Mouse (Mus musculus) embryonic facial prominence, embryonic 15.5 days (tissue): ENCODE data around the gene Palm3. TPM values are rescaled to one million over a fixed set of nuclear protein-coding genes. Genes with fewer than 3 reads are reported as not detected.
A peak's percentile ranks its signal among the peaks of the same experiment; 100 is the strongest.

Experiments used
- ATAC-seq: fragments of 200-750 bp; cut with Nextera tagmentation; 2 replicates; pipeline ENCODE4 v1.8.0; 2017; ENCODE audit warnings: low read depth, moderate TSS enrichment; ENCODE audit not compliant: insufficient number of reproducible peaks, low FRiP score, low TSS enrichment
- H3K27ac ChIP-seq: fragments of 300-500 bp; sonication (generic); replicated peaks from 2 replicates; pipeline ENCODE4 v1.5.1; 2015; ENCODE audit warnings: mild to moderate bottlenecking, inconsistent platforms
- H3K27me3 ChIP-seq: fragments of 300-500 bp; sonication (generic); 2 replicates; pipeline ENCODE4 v1.6.1; 2015; ENCODE audit warnings: inconsistent platforms
- H3K36me3 ChIP-seq: fragments of 300-500 bp; sonication (generic); 2 replicates; pipeline ENCODE4 v1.6.1; 2015; ENCODE audit warnings: mild to moderate bottlenecking, inconsistent platforms
- H3K4me1 ChIP-seq: fragments of 300-500 bp; sonication (generic); 2 replicates; pipeline ENCODE4 v1.6.1; 2015; ENCODE audit warnings: inconsistent platforms
- H3K4me2 ChIP-seq: fragments of 300-500 bp; sonication (generic); replicated peaks from 2 replicates; pipeline ENCODE4 v1.6.1; 2015; ENCODE audit warnings: mild to moderate bottlenecking, inconsistent platforms
- H3K4me3 ChIP-seq: fragments of 300-500 bp; sonication (generic); replicated peaks from 2 replicates; pipeline ENCODE4 v1.5.1; 2015; ENCODE audit warnings: mild to moderate bottlenecking, inconsistent platforms
- H3K9ac ChIP-seq: fragments of 300-500 bp; sonication (generic); 2 replicates; pipeline ENCODE4 v1.6.1; 2015; ENCODE audit warnings: inconsistent platforms
- H3K9me3 ChIP-seq: fragments of 300-500 bp; sonication (generic); replicated peaks from 2 replicates; pipeline ENCODE4 v1.6.1; 2016; ENCODE audit warnings: inconsistent platforms
- WGBS: fragments of 180-500 bp; shearing (Covaris S2); methylation state at CpG from one replicate; pipeline ENCODE4 v1.1.7; 2015; 5-methylcytosine and 5-hydroxymethylcytosine counted together
- polyA plus RNA-seq: library from polyadenylated mRNA; unstranded; fragments of >200 nt; fragmentation: Nextera tagmentation; extraction: Ambion mirVana; gene quantifications from 2 replicates; pipeline ENCODE4 v1.2.1, GENCODE M21; 2015

The Palm3 gene
- polyA plus RNA-seq, 1 experiment from 2014 or later, result 6.5 TPM

DNA sequence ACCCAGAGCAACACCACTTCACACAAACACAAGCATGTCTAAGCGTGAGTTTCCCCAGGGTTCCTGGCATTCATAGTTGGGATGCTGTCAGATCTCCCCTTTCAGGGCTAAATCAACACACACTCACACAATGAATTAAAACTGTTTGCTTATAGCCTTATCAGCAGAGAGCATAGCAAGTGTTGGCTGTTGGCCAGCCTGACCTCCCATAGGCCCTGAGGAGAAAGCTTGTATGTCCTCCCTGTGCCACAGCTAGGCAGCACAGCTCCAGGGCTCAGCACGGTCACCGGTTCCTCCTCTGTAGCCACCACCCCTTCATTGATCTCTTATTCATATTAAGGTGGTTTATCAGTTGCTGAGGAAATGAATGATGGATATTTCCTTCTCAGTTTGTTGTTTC lies 31.5 kb downstream of the Palm3 start:
- Histone ChIP-seq H3K4me2 (no peak overlapping the region), H3K4me1 (no peaks in the 10 kb centered on the region), H3K9me3 (no peaks in the 10 kb centered on the region), H3K9ac (no peak overlapping the region), H3K27me3 (no peaks in the 10 kb centered on the region), H3K36me3 (no peaks in the 10 kb centered on the region), H3K4me3 (no peak overlapping the region), H3K27ac (no peak overlapping the region)
- ATAC-seq, result no peak
- WGBS, result 74% methylated on average over 3 of the region's 3 CpGs

DNA sequence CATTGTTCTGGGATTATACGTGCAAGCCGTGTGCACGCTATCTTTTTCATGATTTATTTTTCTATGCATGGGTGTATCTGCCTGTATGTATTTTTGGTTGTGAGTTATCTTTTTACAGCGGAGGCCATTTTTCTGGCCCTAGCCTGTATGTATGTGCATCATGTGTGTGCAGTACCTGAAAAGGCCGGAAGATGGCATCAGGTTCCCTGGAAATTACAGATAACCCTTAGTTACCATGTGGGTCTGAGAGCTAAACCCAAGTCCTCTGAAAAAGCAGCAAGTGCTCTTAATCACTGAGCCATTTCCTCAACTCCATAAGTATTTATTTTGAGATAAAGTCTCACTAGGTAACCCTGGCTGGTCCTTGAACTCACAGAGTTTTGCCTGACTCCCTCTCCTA lies 32.0 kb downstream of the Palm3 start:
- no peak for ATAC-seq
- no peaks in the 10 kb centered on the region for H3K27me3 ChIP-seq
- no peaks in the 10 kb centered on the region for H3K9me3 ChIP-seq
- H3K36me3 ChIP-seq, result no peaks in the 10 kb centered on the region
- no peak overlapping the region for H3K4me3 ChIP-seq
- H3K4me2 ChIP-seq, result no peak overlapping the region
- no peak overlapping the region for H3K27ac ChIP-seq
- WGBS, result 94% methylated on average over 5 of the region's 5 CpGs
- no peaks in the 10 kb centered on the region for H3K4me1 ChIP-seq
- H3K9ac ChIP-seq, result no peak overlapping the region

DNA sequence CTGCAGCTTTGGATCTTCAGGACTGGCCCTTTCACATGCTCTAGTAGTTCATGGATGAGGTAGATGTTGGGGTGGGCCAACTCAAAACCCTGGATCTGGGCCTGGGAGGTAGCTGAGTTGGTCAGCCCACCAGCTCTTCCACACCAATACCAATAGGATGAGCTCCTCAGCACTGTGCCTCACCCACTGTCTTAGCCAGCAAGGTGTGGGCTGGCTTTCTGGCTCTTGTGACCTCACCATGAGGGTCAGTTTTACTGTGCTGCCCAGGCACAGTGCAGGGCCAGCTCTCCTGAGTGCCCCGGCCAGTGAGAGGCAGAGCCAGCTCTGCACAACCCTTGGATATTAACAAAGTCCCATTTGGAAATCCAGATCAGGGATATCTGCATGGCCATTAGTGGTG lies 36.6 kb downstream of the Palm3 start:
- Histone ChIP-seq H3K36me3 (no peaks in the 10 kb centered on the region), H3K4me2 (no peak overlapping the region), H3K27ac (no peak overlapping the region), H3K9ac (no peak overlapping the region), H3K9me3 (no peaks in the 10 kb centered on the region), H3K4me1 (no peaks in the 10 kb centered on the region), H3K4me3 (no peak overlapping the region), H3K27me3 (no peaks in the 10 kb centered on the region)
- no peak for ATAC-seq
- 91% methylated on average over 1 of the region's 1 CpGs for WGBS

DNA sequence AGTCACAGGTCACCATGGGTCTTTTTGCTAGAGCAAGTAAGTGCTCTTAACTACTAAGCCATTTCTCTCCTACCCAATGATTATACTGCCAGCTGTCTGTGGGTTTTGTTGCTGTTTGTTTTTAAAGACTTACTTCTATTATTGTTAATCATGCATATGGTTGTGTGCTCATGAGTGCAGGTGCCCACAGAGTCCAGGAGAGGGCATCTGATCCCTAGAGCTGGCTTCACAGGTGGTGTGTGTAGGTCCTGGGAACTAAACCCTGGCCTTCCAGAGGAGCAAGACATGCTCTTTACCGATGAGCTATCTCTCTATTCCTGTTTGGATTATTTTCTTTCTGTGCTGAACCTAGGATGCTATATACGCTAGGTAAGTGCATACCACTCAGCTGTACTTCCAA lies 38.0 kb downstream of the Palm3 start:
- ATAC-seq, result no peak
- H3K4me3 ChIP-seq, result no peak overlapping the region

DNA sequence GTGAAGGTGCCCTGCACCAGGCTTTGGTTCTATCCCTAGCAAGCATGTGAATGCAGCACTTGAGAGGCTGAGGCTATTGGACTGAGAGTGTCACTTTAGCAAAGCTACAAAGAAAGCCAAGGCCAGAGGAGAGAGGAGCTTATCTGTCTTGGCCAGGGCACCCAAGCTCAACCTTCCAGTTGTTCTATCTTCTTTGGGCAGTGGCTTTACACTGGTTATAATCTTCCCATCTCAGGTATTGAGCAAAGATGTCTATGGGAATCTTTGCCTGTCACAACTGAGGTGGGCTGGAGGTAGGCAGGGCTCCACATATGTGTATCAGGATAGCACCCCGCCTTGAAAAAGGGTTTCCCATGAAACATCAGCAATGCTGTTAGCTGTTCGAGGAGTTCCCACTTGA lies 39.0 kb downstream of the Palm3 start:
- H3K4me2 ChIP-seq, result no peak overlapping the region

More for the DNA sequence above, 38.0 kb downstream of the Palm3 start:
- Histone ChIP-seq H3K27me3 (no peaks in the 10 kb centered on the region), H3K36me3 (no peaks in the 10 kb centered on the region), H3K4me1 (no peaks in the 10 kb centered on the region), H3K9me3 (no peaks in the 10 kb centered on the region), H3K4me2 (no peak overlapping the region), H3K27ac (no peak overlapping the region), H3K9ac (no peak overlapping the region)
- 92% methylated on average over 2 of the region's 2 CpGs for WGBS

DNA sequence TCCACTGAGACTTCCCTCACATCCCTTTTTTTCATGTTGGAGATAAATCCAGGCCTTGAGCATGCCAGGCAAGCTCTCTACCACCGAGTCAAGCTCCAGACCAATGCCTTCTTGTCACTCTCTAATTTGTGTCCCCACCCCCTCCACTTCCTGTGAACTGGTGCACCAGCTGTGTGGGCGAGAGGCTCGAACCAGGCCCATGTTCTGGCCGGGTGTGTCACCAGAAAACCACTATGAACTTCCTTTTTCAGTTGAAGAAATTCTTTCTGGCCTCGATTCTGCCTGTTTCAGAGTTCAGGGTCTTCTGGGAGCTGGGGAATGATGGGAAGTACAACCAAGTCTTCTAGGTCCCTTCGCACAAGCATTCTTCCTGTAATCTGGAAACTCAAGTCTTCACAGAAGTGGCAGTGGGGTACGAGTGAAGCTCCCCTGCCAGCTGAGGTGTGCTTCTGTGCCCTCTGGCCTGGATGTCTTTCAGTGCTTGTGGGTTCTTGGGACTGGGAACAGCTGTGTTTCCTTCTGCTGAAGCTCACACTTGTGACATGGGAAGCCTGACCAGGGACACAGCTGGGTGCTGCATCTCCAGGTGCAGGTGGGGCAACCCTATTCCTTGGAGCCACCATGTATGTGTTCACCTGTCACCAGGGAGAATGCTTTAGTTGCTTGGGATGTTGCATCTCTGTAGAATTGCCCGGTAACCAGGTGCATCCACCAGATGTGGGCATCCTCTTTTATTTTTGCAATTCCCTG lies 42.8 kb downstream of the Palm3 start:
- Histone ChIP-seq H3K9me3 (no peaks in the 10 kb centered on the region), H3K4me3 (no peak overlapping the region), H3K9ac (no peak overlapping the region), H3K27me3 (no peaks in the 10 kb centered on the region), H3K36me3 (no peaks in the 10 kb centered on the region), H3K4me2 (no peak overlapping the region), H3K4me1 (peaks cover 16% of the 10 kb centered on the region), H3K27ac (no peak overlapping the region)
- no peak for ATAC-seq
- WGBS, result 62% methylated on average over 8 of the region's 8 CpGs

More for the DNA sequence above, 39.0 kb downstream of the Palm3 start:
- Histone ChIP-seq H3K36me3 (no peaks in the 10 kb centered on the region), H3K27ac (no peak overlapping the region), H3K9ac (no peak overlapping the region), H3K4me1 (no peaks in the 10 kb centered on the region), H3K9me3 (no peaks in the 10 kb centered on the region), H3K4me3 (no peak overlapping the region), H3K27me3 (no peaks in the 10 kb centered on the region)
- 84% methylated on average over 2 of the region's 2 CpGs for WGBS
- no peak for ATAC-seq

DNA sequence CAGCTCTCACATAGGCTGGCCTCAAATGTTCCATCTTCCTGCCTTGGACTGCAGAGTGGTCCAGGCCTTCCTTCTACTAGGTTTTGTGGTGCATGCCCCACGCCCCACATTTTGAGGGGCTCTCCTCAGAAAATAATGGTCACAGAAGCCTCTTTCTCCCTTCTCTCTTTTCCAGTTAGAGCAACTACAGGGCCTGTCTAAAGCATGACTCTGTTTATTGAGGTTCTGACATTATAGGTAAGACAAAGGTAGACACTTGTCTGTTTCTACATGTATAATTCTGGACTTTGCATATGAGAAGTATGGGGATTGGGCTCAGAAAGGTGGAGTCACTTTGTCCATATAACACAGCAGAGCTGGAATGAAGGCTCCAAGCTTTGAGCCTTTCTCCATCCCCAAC lies 43.8 kb downstream of the Palm3 start, which contains the start of gene Gm10643:
Gene Gm10643, minus strand, starts transcription at position 101 of the 400 bp plus-strand sequence.
- no peaks in the 10 kb centered on the region for H3K36me3 ChIP-seq
- no peaks in the 10 kb centered on the region for H3K9me3 ChIP-seq
- no peak for ATAC-seq
- peak within 1 kb of the TSS; percentile 94 for H3K4me3 ChIP-seq
- 81% methylated on average over 1 of the region's 1 CpGs for WGBS
- peak within 1 kb of the TSS; percentile 81 for H3K4me2 ChIP-seq
- no peaks in the 10 kb centered on the region for H3K27me3 ChIP-seq
- peak within 1 kb of the TSS; percentile 85 for H3K27ac ChIP-seq
- peaks cover 26% of the 10 kb centered on the region for H3K4me1 ChIP-seq
- peak within 1 kb of the TSS; percentile 84 for H3K9ac ChIP-seq

DNA sequence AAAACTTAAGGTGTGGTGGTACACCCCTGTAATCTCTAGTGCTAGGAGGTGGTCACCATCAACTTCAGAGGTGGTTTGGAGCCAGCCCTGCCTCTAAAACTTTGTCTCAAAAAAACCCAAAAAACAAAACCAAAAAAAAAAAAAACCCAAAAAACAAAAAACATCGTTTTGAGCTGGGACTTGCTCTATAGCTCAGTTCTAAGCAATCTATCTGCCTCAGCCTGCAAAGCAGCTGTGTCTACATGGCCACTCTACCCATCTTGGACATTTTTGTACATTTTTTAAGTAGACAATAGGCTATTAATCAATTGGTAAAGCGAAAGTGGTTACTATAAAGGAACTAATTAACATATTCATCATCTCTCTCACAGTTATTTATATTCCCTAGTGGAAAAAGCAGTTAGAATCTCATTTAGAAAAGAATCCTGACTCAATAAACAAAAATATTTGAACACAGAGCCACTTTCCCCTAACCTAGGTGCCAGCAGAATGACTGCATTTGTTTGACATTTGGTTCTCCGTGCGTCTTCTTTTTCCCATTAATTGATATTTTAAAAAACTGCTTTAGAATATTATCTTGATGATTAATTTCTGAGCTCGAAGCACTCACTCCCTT lies 44.3 kb downstream of the Palm3 start:
- Histone ChIP-seq H3K4me3 (peak overlapping the region; percentile 94), H3K27me3 (no peaks in the 10 kb centered on the region), H3K27ac (peak overlapping the region; percentile 85; the same call in 1 of the 2 replicates), H3K9me3 (no peaks in the 10 kb centered on the region), H3K36me3 (no peaks in the 10 kb centered on the region), H3K4me1 (peaks cover 30% of the 10 kb centered on the region), H3K9ac (peak overlapping the region; percentile 84), H3K4me2 (peak overlapping the region; percentile 81)
- ATAC-seq, result no peak
- WGBS, result 22% methylated on average over 5 of the region's 5 CpGs

DNA sequence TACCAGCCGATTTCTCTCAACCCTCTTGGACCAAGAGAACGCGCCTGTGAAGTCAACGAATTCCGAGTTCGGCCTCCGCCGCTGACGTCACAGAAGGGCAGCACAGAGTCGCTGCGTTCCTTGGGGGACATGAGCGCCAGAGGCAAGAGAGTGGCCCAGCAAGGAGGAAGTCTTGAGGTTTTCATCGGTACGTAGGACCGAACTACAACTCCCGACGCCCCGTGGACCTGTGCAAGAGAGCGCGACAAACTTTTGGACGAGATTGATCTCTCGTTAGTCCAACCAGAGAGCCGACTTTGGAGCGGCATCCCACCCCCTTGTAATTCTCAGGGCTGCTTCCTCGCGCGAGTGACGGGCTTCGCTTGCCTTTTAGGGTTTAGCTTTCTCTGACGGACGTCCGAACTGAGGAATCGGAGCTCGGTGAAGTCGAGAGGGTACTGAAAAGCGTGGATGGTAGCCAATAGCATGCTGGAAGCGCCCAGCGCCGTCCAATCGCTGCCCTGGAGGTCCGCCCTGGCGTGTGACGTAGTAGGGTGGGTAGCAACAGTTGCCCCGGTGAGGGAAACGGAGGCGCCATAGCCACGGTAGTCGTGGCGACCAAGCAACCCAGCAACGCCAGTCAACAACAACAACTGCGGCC lies 45.1 kb downstream of the Palm3 start, which contains the start of gene Rfx1:
Gene Rfx1, plus strand, starts transcription at position 544 of the 640 bp plus-strand sequence.
- under 1% methylated on average over 51 of the region's 51 CpGs for WGBS
- peak within 1 kb of the TSS; percentile 81 for H3K4me2 ChIP-seq
- peak within 1 kb of the TSS; percentile 97 for H3K27ac ChIP-seq
- no peaks in the 10 kb centered on the region for H3K27me3 ChIP-seq
- H3K9me3 ChIP-seq, result no peaks in the 10 kb centered on the region
- no peaks in the 10 kb centered on the region for H3K36me3 ChIP-seq
- H3K4me3 ChIP-seq, result peak within 1 kb of the TSS; percentile 94
- peak within 1 kb of the TSS; percentile 84 for H3K9ac ChIP-seq
- ATAC-seq, result peak; percentile 98
- H3K4me1 ChIP-seq, result peaks cover 35% of the 10 kb centered on the region

DNA sequence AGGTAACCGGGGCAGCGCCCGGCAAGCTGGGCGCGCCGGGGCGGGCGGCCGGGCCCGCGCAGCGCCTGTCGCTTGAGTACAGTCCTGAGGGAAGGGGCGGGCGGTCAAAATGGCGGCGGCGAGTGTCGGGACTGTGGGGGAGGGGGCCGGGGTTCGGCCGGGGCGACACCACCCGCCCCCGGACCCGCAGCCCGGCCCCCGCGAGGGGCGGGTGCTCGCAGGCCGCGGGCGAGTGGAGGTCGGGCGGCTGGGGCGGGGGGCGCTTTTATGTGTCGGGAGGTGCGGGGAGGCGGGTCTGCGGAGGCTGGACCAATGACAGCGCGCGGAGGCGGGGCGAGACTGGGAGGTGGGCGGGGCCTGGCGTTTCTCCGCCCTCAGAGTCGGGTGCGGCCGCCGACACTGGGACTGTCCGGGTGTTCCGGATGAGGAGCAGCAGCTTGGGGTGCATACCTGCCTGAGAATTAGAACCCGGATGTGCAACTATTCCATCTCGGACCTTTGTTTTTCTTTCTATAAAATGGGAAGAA lies 45.8 kb downstream of the Palm3 start:
- Histone ChIP-seq H3K9ac (peak overlapping the region; percentile 78), H3K4me1 (peaks cover 40% of the 10 kb centered on the region), H3K27me3 (no peaks in the 10 kb centered on the region), H3K27ac (peak overlapping the region; percentile 97), H3K4me2 (peak overlapping the region; percentile 47), H3K9me3 (no peaks in the 10 kb centered on the region), H3K4me3 (peak overlapping the region; percentile 94), H3K36me3 (no peaks in the 10 kb centered on the region)
- ATAC-seq, result peak; percentile 76
- WGBS, result under 1% methylated on average over 56 of the region's 58 CpGs

DNA sequence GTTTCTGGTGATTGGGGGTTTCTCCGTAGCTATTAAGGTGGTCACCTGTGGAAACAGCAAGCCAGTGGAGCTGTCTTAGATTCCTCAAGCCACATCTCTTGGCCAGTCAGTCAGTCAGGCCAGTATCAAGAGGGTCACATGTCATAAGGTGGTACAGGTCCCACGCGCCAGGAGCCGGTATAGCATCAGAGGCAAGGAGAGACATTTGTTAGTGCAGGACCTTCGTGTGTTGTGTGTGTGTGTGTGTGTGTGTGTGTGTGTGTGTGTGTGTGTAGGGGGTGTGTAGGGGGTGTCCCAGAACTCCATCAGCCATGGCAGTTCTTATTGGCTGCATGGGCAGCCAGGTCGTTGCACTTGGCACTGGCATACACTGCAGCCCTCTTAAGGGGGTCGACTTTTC lies 46.6 kb downstream of the Palm3 start:
- H3K27me3 ChIP-seq, result no peaks in the 10 kb centered on the region
- no peak for ATAC-seq
- peak overlapping the region; percentile 94 for H3K4me3 ChIP-seq
- WGBS, result 85% methylated on average over 7 of the region's 7 CpGs
- H3K9ac ChIP-seq, result no peak overlapping the region
- no peaks in the 10 kb centered on the region for H3K36me3 ChIP-seq
- H3K9me3 ChIP-seq, result no peaks in the 10 kb centered on the region
- H3K4me2 ChIP-seq, result peak overlapping the region; percentile 47
- H3K27ac ChIP-seq, result no peak overlapping the region
- peaks cover 46% of the 10 kb centered on the region for H3K4me1 ChIP-seq
